26 mouse cellular contexts compared by ENCODE assay signal in the genomic region with DNA sequence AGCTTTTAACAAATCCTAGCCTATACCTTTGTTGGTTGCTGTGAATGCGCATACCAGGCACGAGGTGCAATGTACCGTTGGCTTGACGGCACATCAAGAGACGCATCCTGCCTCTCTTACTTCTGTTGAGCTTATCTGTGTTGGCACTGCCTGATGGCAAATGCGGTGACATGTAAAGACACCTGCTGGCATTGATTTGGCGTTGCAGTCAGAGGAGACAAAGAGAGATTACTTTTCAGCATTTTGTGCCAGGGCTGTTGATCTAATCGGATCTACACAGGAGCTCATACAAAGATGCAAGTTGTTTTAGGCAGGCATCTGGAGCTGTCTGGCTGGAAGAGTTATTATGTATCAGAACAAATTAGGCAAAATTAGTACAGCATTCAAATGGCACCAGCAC.
DNase-seq lines count a peak whose midpoint lies in the region; ATAC-seq and TF ChIP-seq lines count a peak whose summit lies in the region.
"Had no signal": no experiment of that assay in that cellular context is flagged by ENCODE, and none has a peak within 500 bp of the region (broad histone marks: within the 10 kb centered on the region; RNA-seq: fewer than 3 reads in every experiment).

No protein-coding gene starts in this region.

- ATAC-seq in forebrain, embryonic 14.5 days: 0 out of 2 replicates have a peak, but pooled peaks have one; percentile 34
- no peak for ATAC-seq in forebrain, embryonic 11.5 days (replicated peaks; ENCODE audit: low FRiP score)
- peak; percentile 61 for ATAC-seq in hindbrain, postnatal 0 days
- no peak for ATAC-seq in hindbrain, embryonic 13.5 days (ENCODE audit: low FRiP score)
- ATAC-seq in midbrain, postnatal 0 days (ENCODE audit: low FRiP score): no peak
- ATAC-seq: activated CD4-positive, CD25-positive, alpha-beta regulatory T cell, adult 4 months had no signal

- H3K4me3 ChIP-seq in forebrain, embryonic 14.5 days (ENCODE audit: low read depth, low read length): no peak overlapping the region
- no peak overlapping the region for H3K4me3 ChIP-seq in forebrain, embryonic 11.5 days (ENCODE audit: low read depth, low read length)
- no peak overlapping the region for H3K4me3 ChIP-seq in hindbrain, postnatal 0 days (ENCODE audit: low read length)
- H3K4me3 ChIP-seq in hindbrain, embryonic 13.5 days: no peak overlapping the region
- no peak overlapping the region for H3K4me3 ChIP-seq in midbrain, postnatal 0 days (ENCODE audit: low read depth, low read length)
- H3K4me3 ChIP-seq in midbrain, embryonic 10.5 days: no peak overlapping the region
- H3K4me3 ChIP-seq: embryonic facial prominence, embryonic 12.5 days; heart, embryonic 15.5 days; midbrain, embryonic 12.5 days; myocyte; neural tube, embryonic 13.5 days had no signal

- peaks cover 5% of the 10 kb centered on the region; the same call in 1 of the 2 replicates for H3K4me1 ChIP-seq in forebrain, embryonic 14.5 days (ENCODE audit: control insufficient read depth, insufficient read depth, low read length)
- H3K4me1 ChIP-seq in forebrain, embryonic 11.5 days (replicated peaks; ENCODE audit: control insufficient read depth, insufficient read depth, low read length): no peaks in the 10 kb centered on the region
- H3K4me1 ChIP-seq in hindbrain, postnatal 0 days (ENCODE audit: insufficient read depth, low read length): peaks cover 4% of the 10 kb centered on the region; the same call in 1 of the 2 replicates
- H3K4me1 ChIP-seq in hindbrain, embryonic 13.5 days (replicated peaks): no peaks in the 10 kb centered on the region
- no peaks in the 10 kb centered on the region for H3K4me1 ChIP-seq in midbrain, postnatal 0 days (ENCODE audit: insufficient read depth, low read length)
- H3K4me1 ChIP-seq in midbrain, embryonic 10.5 days: no peaks in the 10 kb centered on the region
- H3K4me1 ChIP-seq: embryonic facial prominence, embryonic 12.5 days; midbrain, embryonic 12.5 days; neural tube, embryonic 13.5 days had no signal

- no peak overlapping the region for H3K27ac ChIP-seq in forebrain, embryonic 14.5 days (ENCODE audit: low read depth, low read length)
- no peak overlapping the region for H3K27ac ChIP-seq in forebrain, embryonic 11.5 days (ENCODE audit: low read depth, low read length)
- H3K27ac ChIP-seq in hindbrain, postnatal 0 days: no peak overlapping the region
- H3K27ac ChIP-seq in hindbrain, embryonic 13.5 days: no peak overlapping the region
- H3K27ac ChIP-seq in midbrain, postnatal 0 days (ENCODE audit: low read depth, low read length): no peak overlapping the region
- H3K27ac ChIP-seq in midbrain, embryonic 10.5 days (replicated peaks): no peak overlapping the region
- H3K27ac ChIP-seq: embryonic facial prominence, embryonic 12.5 days; heart, embryonic 15.5 days; kidney, postnatal 0 days; midbrain, embryonic 12.5 days; neural tube, embryonic 13.5 days had no signal

- 36% methylated on average over 8 of the region's 8 CpGs for WGBS in forebrain, embryonic 14.5 days
- WGBS in forebrain, embryonic 11.5 days: 70% methylated on average over 8 of the region's 8 CpGs
- 53% methylated on average over 8 of the region's 8 CpGs for WGBS in hindbrain, postnatal 0 days
- WGBS in hindbrain, embryonic 13.5 days: 72% methylated on average over 8 of the region's 8 CpGs
- WGBS in midbrain, postnatal 0 days: 61% methylated on average over 8 of the region's 8 CpGs
- WGBS in midbrain, embryonic 10.5 days: 91% methylated on average over 8 of the region's 8 CpGs

- H3K27me3 ChIP-seq in forebrain, embryonic 14.5 days (replicated peaks; ENCODE audit: control insufficient read depth, insufficient read depth, low read length): no peaks in the 10 kb centered on the region
- H3K27me3 ChIP-seq in forebrain, embryonic 11.5 days (ENCODE audit: control insufficient read depth, insufficient read depth, low read length): no peaks in the 10 kb centered on the region
- H3K27me3 ChIP-seq in hindbrain, postnatal 0 days (ENCODE audit: insufficient read depth, low read length): no peaks in the 10 kb centered on the region
- H3K27me3 ChIP-seq in hindbrain, embryonic 13.5 days: no peaks in the 10 kb centered on the region
- no peaks in the 10 kb centered on the region for H3K27me3 ChIP-seq in midbrain, postnatal 0 days (ENCODE audit: insufficient read depth, low read length)
- H3K27me3 ChIP-seq in midbrain, embryonic 10.5 days (ENCODE audit: low read depth, poor library complexity, severe bottlenecking): no peaks in the 10 kb centered on the region
- H3K27me3 ChIP-seq: CH12.LX; embryonic facial prominence, embryonic 12.5 days; heart, embryonic 15.5 days; midbrain, embryonic 12.5 days; neural tube, embryonic 13.5 days had no signal

- peak; percentile 40 for TF ChIP-seq CTCF in hindbrain, postnatal 0 days (IDR thresholded peaks at IDR 0.05; ENCODE audit: low read depth)
- peak; percentile 15; the same call in 1 of the 2 replicates for TF ChIP-seq CTCF in midbrain, postnatal 0 days (IDR thresholded peaks at IDR 0.05)

- H3K9ac ChIP-seq in forebrain, embryonic 14.5 days (ENCODE audit: low read length): no peak overlapping the region
- H3K9ac ChIP-seq in forebrain, embryonic 11.5 days (ENCODE audit: low read length): no peak overlapping the region
- H3K9ac ChIP-seq in hindbrain, postnatal 0 days (replicated peaks; ENCODE audit: low read length): no peak overlapping the region
- H3K9ac ChIP-seq in hindbrain, embryonic 13.5 days: no peak overlapping the region
- H3K9ac ChIP-seq in midbrain, postnatal 0 days (replicated peaks; ENCODE audit: low read length, poor library complexity, severe bottlenecking): no peak overlapping the region
- H3K9ac ChIP-seq: embryonic facial prominence, embryonic 12.5 days; heart, embryonic 15.5 days; midbrain, embryonic 12.5 days; neural tube, embryonic 13.5 days had no signal

- no peaks in the 10 kb centered on the region for H3K36me3 ChIP-seq in forebrain, embryonic 14.5 days (ENCODE audit: control insufficient read depth, insufficient read depth, low read length)
- H3K36me3 ChIP-seq in forebrain, embryonic 11.5 days (ENCODE audit: control insufficient read depth, insufficient read depth, low read length): no peaks in the 10 kb centered on the region
- H3K36me3 ChIP-seq in hindbrain, postnatal 0 days (ENCODE audit: insufficient read depth, low read length): no peaks in the 10 kb centered on the region
- no peaks in the 10 kb centered on the region for H3K36me3 ChIP-seq in hindbrain, embryonic 13.5 days
- no peaks in the 10 kb centered on the region for H3K36me3 ChIP-seq in midbrain, postnatal 0 days (ENCODE audit: insufficient read depth, low read length)
- H3K36me3 ChIP-seq in midbrain, embryonic 10.5 days: no peaks in the 10 kb centered on the region
- H3K36me3 ChIP-seq: embryonic facial prominence, embryonic 12.5 days; G1E; heart, embryonic 15.5 days; midbrain, embryonic 12.5 days; neural tube, embryonic 13.5 days had no signal

- no peak overlapping the region for H3K4me2 ChIP-seq in forebrain, embryonic 14.5 days (ENCODE audit: low read length)
- no peak overlapping the region for H3K4me2 ChIP-seq in forebrain, embryonic 11.5 days (ENCODE audit: low read depth, low read length, severe bottlenecking)
- no peak overlapping the region for H3K4me2 ChIP-seq in hindbrain, postnatal 0 days (ENCODE audit: low read depth, low read length)
- H3K4me2 ChIP-seq in hindbrain, embryonic 13.5 days: no peak overlapping the region
- no peak overlapping the region for H3K4me2 ChIP-seq in midbrain, postnatal 0 days (ENCODE audit: low read depth, low read length, poor library complexity, severe bottlenecking)
- H3K4me2 ChIP-seq: embryonic facial prominence, embryonic 12.5 days; heart, embryonic 15.5 days; midbrain, embryonic 12.5 days; neural tube, embryonic 13.5 days had no signal

- peak; percentile 24 for DNase-seq in forebrain, embryonic 14.5 days (ENCODE audit: low spot score)
- DNase-seq in forebrain, embryonic 11.5 days (ENCODE audit: low spot score): no peak
- peak; percentile 78 for DNase-seq in hindbrain, postnatal 0 days (ENCODE audit: low spot score)
- DNase-seq in midbrain, postnatal 0 days (ENCODE audit: low spot score): peak; percentile 83
- DNase-seq in midbrain, embryonic 10.5 days (ENCODE audit: low spot score): no peak
- DNase-seq in MN1 (ENCODE audit: low spot score): no peak
- DNase-seq: adrenal gland, adult 8-10 months; B cell, adult 2 months; cerebellum, adult 9-10 months; gastrocnemius, postnatal 36 days; heart, postnatal 36 days; kidney, adult 2 months; lung, postnatal 4 days; right cerebral cortex, adult 18-20 months; right cerebral cortex, postnatal 4 days; thymus, postnatal 14 days had no signal

- H3K9me3 ChIP-seq in forebrain, embryonic 14.5 days (replicated peaks; ENCODE audit: control insufficient read depth, low read length): no peaks in the 10 kb centered on the region
- no peaks in the 10 kb centered on the region for H3K9me3 ChIP-seq in forebrain, embryonic 11.5 days (ENCODE audit: control insufficient read depth, low read length)
- H3K9me3 ChIP-seq in hindbrain, postnatal 0 days (ENCODE audit: low read length): no peaks in the 10 kb centered on the region
- no peaks in the 10 kb centered on the region for H3K9me3 ChIP-seq in hindbrain, embryonic 13.5 days
- no peaks in the 10 kb centered on the region for H3K9me3 ChIP-seq in midbrain, postnatal 0 days (ENCODE audit: low read length)
- no peaks in the 10 kb centered on the region for H3K9me3 ChIP-seq in midbrain, embryonic 10.5 days (replicated peaks)
- H3K9me3 ChIP-seq: embryonic facial prominence, embryonic 12.5 days; G1E; heart, embryonic 15.5 days; midbrain, embryonic 12.5 days; neural tube, embryonic 13.5 days had no signal

Comparison
In these comparisons a context has a peak if more than half of its experiments do, and no peak if none do; other contexts are left out.
1. ATAC-seq: peak in forebrain, embryonic 14.5 days (single experiment) and hindbrain, postnatal 0 days (single experiment); none in forebrain, embryonic 11.5 days (single experiment), hindbrain, embryonic 13.5 days (single experiment) and midbrain, postnatal 0 days (single experiment).
2. DNase-seq: peak in forebrain, embryonic 14.5 days (single experiment), hindbrain, postnatal 0 days (single experiment) and midbrain, postnatal 0 days (single experiment); none in forebrain, embryonic 11.5 days (single experiment), midbrain, embryonic 10.5 days (single experiment) and MN1 (single experiment).